Mouse (Mus musculus) forebrain, embryonic 11.5 days (tissue): ENCODE results near the gene Taz. TPM values are rescaled to one million over a fixed set of nuclear protein-coding genes. Genes with fewer than 3 reads are reported as not detected.
A peak's percentile ranks its signal among the peaks of the same experiment; 100 is the strongest.

Experiments
- ATAC-seq: fragments of 200-750 bp; cut with Nextera tagmentation; replicated peaks from 2 replicates; pipeline ENCODE4 v1.8.0; 2017; ENCODE audit warnings: moderate TSS enrichment; ENCODE audit not compliant: low FRiP score
- DNase-seq: peaks from one replicate; pipeline ENCODE4 v3.0.0-alpha.2; 2017; ENCODE audit warnings: low spot score
- H3K27ac ChIP-seq: fragments of 300-500 bp; sonication (generic); 2 replicates; pipeline ENCODE4 v1.5.1; 2014; ENCODE audit warnings: low read depth, low read length
- H3K27me3 ChIP-seq: fragments of 300-500 bp; sonication (generic); 2 replicates; pipeline ENCODE4 v1.6.1; 2014; ENCODE audit warnings: mild to moderate bottlenecking, low read length, mixed read lengths; ENCODE audit not compliant: control insufficient read depth, insufficient read depth
- H3K36me3 ChIP-seq: fragments of 300-500 bp; sonication (generic); 2 replicates; pipeline ENCODE4 v1.6.1; 2014; ENCODE audit warnings: mild to moderate bottlenecking, low read length, moderate library complexity, mixed read lengths; ENCODE audit not compliant: control insufficient read depth, insufficient read depth
- H3K4me1 ChIP-seq: fragments of 300-500 bp; sonication (generic); replicated peaks from 2 replicates; pipeline ENCODE4 v1.6.1; 2014; ENCODE audit warnings: low read length, mixed read lengths; ENCODE audit not compliant: control insufficient read depth, insufficient read depth
- H3K4me2 ChIP-seq: fragments of 300-500 bp; sonication (generic); 2 replicates; pipeline ENCODE4 v1.6.1; 2014; ENCODE audit warnings: low read depth, mild to moderate bottlenecking, low read length, moderate library complexity, mixed read lengths; ENCODE audit not compliant: severe bottlenecking
- H3K4me3 ChIP-seq: fragments of 300-500 bp; sonication (generic); 2 replicates; pipeline ENCODE4 v1.5.1; 2014; ENCODE audit warnings: low read depth, low read length
- H3K9ac ChIP-seq: fragments of 300-500 bp; sonication (generic); 2 replicates; pipeline ENCODE4 v1.6.1; 2014; ENCODE audit warnings: low read length
- H3K9me3 ChIP-seq: fragments of 300-500 bp; sonication (generic); 2 replicates; pipeline ENCODE4 v1.6.1; 2016; ENCODE audit warnings: low read length, mixed read lengths; ENCODE audit not compliant: control insufficient read depth
- WGBS: fragments of 180-500 bp; shearing (Covaris S2); extraction: QIAGEN DNeasy Blood & Tissue Kit; methylation state at CpG from one replicate; pipeline ENCODE4 v1.1.7; 2014; 5-methylcytosine and 5-hydroxymethylcytosine counted together
- polyA plus RNA-seq: library from polyadenylated mRNA; unstranded; fragments of >200 nt; fragmentation: Nextera tagmentation; extraction: Ambion mirVana; gene quantifications from 2 replicates; pipeline ENCODE4 v1.2.1, GENCODE M21; 2014

The Taz gene
- polyA plus RNA-seq, 1 experiment from 2014 or later: 58.1 TPM

- ATAC-seq: no peak
- Histone ChIP-seq H3K27ac (no peak overlapping the region), H3K4me3 (no peak overlapping the region)
These were observed 11.7 kb downstream of the Taz start for GRCm38 (mm10) chrX:74293431-74293830.

GRCm38 (mm10) chrX:74296538-74297448 is 15.1 kb downstream of the Taz start, which contains the start of gene Atp6ap1:
Gene Atp6ap1 (plus strand): TSS chrX:74297097.
- DNase-seq: peak; percentile 93
- Histone ChIP-seq H3K4me1 (0 out of 2 replicates have a peak, but pooled peaks cover 2% of the 10 kb centered on the region), H3K27ac (no peak within 1 kb of the TSS), H3K27me3 (no peaks in the 10 kb centered on the region), H3K36me3 (no peaks in the 10 kb centered on the region; the same call in 1 of the 2 replicates), H3K9me3 (no peaks in the 10 kb centered on the region), H3K4me3 (peak within 1 kb of the TSS; percentile 64), H3K4me2 (peak within 1 kb of the TSS; percentile 62), H3K9ac (peak within 1 kb of the TSS; percentile 69)
- ATAC-seq: peak; percentile 99
- 10% methylated on average over 37 of the region's 37 CpGs for WGBS

More at GRCm38 (mm10) chrX:74293431-74293830, 11.7 kb downstream of the Taz start:
- Histone ChIP-seq H3K36me3 (no peaks in the 10 kb centered on the region; the same call in 1 of the 2 replicates), H3K9me3 (no peaks in the 10 kb centered on the region), H3K4me2 (no peak overlapping the region), H3K27me3 (no peaks in the 10 kb centered on the region), H3K4me1 (0 out of 2 replicates have a peak, but pooled peaks cover 2% of the 10 kb centered on the region), H3K9ac (no peak overlapping the region)
- 80% methylated on average over 4 of the region's 4 CpGs for WGBS
- no peak for DNase-seq

DNA sequence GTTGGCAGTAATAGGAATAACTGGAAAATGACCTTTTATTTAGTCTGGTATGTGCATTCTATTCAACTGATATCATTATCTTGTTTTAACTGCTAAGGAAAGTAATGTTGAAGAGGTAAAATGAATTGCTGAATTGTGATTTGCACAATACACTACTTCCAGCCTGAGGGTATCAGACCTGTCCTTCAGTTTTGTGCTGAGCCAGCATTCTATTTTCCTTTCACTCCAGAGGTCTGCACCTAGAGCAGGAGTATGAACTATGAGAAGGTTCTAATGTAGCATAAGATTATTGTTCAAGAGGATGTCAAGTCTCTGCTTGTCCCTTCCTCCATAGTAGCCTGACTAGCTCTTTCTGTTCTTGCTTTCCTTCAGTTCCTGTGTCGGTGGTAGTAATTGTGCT is 16.6 kb downstream of the Taz start:
- Histone ChIP-seq H3K27ac (no peak overlapping the region), H3K4me3 (no peak overlapping the region), H3K9ac (no peak overlapping the region), H3K36me3 (no peaks in the 10 kb centered on the region; the same call in 1 of the 2 replicates), H3K4me1 (0 out of 2 replicates have a peak, but pooled peaks cover 2% of the 10 kb centered on the region), H3K4me2 (no peak overlapping the region), H3K27me3 (no peaks in the 10 kb centered on the region), H3K9me3 (no peaks in the 10 kb centered on the region)
- DNase-seq (no peak), ATAC-seq (no peak)
- 89% methylated on average over 1 of the region's 1 CpGs for WGBS

- ATAC-seq (no peak), DNase-seq (no peak)
- no peak overlapping the region for H3K4me3 ChIP-seq
- H3K4me1 ChIP-seq: 0 out of 2 replicates have a peak, but pooled peaks cover 2% of the 10 kb centered on the region
- no peaks in the 10 kb centered on the region for H3K27me3 ChIP-seq
- no peaks in the 10 kb centered on the region for H3K9me3 ChIP-seq
- no peak overlapping the region for H3K27ac ChIP-seq
- no peaks in the 10 kb centered on the region; the same call in 1 of the 2 replicates for H3K36me3 ChIP-seq
- 87% methylated on average over 3 of the region's 3 CpGs for WGBS
- H3K9ac ChIP-seq: no peak overlapping the region
- H3K4me2 ChIP-seq: no peak overlapping the region
These were observed 18.0 kb downstream of the Taz start for GRCm38 (mm10) chrX:74299721-74300120.

GRCm38 (mm10) chrX:74304867-74305700 is 23.4 kb downstream of the Taz start, which contains the start of gene Gdi1:
Gene Gdi1 (plus strand): TSS chrX:74304998.
- Histone ChIP-seq H3K9ac (peak within 1 kb of the TSS; percentile 72), H3K4me3 (peak within 1 kb of the TSS; percentile 56), H3K9me3 (no peaks in the 10 kb centered on the region), H3K4me1 (no peaks in the 10 kb centered on the region), H3K4me2 (peak within 1 kb of the TSS; percentile 59), H3K27me3 (no peaks in the 10 kb centered on the region), H3K36me3 (peaks cover 8% of the 10 kb centered on the region), H3K27ac (peak within 1 kb of the TSS; percentile 83)
- ATAC-seq (peak; percentile 83), DNase-seq (peak; percentile 87)
- 16% methylated on average over 38 of the region's 41 CpGs for WGBS

DNA sequence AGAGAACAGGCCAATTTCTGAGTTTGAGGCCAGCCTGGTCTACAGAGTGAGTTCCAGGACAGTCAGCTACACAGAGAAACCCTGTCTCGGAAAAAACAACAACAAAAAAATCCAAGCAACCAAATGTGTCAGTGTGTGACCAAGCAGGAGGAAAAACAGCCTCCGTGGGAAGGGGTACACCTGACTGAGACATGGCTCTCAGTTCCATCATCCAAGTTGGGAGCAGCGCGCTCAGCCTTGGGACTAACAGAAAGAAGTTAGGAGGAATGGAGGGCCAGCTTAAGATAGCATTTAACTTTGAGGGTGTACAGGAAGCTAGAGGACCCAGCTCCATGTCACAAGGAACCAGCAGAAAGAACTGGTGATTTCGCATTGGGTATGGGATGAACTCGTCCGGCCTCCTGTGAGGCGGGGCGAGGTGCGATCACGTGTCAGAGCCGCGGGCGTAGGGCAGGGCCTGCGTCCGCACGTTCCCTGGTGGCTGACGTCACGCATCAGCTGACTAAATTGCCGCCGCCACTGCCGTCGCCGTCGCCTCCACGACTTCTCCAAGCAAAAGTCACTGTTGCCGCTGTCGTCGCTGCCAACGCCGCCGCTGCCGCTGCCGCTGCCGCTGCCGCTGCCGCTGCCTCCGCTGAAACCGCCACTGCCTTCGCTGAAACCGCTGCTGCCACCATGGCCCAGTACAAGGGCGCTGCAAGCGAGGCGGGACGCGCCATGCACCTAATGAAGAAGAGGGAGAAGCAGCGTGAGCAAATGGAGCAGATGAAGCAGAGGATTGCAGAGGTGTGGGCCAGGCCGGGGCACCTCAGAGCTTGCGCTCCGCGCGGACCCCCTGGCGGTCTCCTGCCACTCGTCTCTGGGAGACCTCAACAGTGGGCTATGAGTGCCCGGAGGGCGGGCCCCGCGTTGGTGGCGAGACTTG is 31.1 kb downstream of the Taz start, which contains the start of gene Fam50a:
Fam50a (plus strand) TSS at position 494 of the 925 bp plus-strand sequence.
- ATAC-seq: peak; percentile 96
- DNase-seq: peak; percentile 90
- peak within 1 kb of the TSS; percentile 50 for H3K4me3 ChIP-seq
- WGBS: 26% methylated on average over 50 of the region's 59 CpGs
- H3K27me3 ChIP-seq: no peaks in the 10 kb centered on the region
- no peaks in the 10 kb centered on the region for H3K4me1 ChIP-seq
- H3K9ac ChIP-seq: peak within 1 kb of the TSS; percentile 64
- H3K36me3 ChIP-seq: peaks cover 9% of the 10 kb centered on the region
- H3K4me2 ChIP-seq: peak within 1 kb of the TSS; percentile 71
- H3K9me3 ChIP-seq: no peaks in the 10 kb centered on the region
- H3K27ac ChIP-seq: peak within 1 kb of the TSS; percentile 27; the same call in 1 of the 2 replicates

- Histone ChIP-seq H3K4me1 (no peaks in the 10 kb centered on the region), H3K9me3 (no peaks in the 10 kb centered on the region), H3K4me3 (peak within 1 kb of the TSS; percentile 49), H3K36me3 (no peaks in the 10 kb centered on the region), H3K27ac (peak within 1 kb of the TSS; percentile 68), H3K4me2 (peak within 1 kb of the TSS; percentile 67), H3K27me3 (no peaks in the 10 kb centered on the region), H3K9ac (peak within 1 kb of the TSS; percentile 66)
- 26% methylated on average over 26 of the region's 30 CpGs for WGBS
- DNase-seq (peak; percentile 86), ATAC-seq (peak; percentile 96)
These were observed 47.0 kb downstream of the Taz start, which contains the start of gene Plxna3 for GRCm38 (mm10) chrX:74328725-74329161. Gene Plxna3 (plus strand): TSS chrX:74329066.
